Mouse (Mus musculus) mature B cell (primary cell): ENCODE results near the gene Grtp1.

Source experiments
- in situ Hi-C: fragments of 300-500 bp; cut with MboI; formaldehyde crosslinking; loops from 2 replicates; pipeline ENCODE4 v1.14.3; 2019

Grtp1 gene

DNA sequence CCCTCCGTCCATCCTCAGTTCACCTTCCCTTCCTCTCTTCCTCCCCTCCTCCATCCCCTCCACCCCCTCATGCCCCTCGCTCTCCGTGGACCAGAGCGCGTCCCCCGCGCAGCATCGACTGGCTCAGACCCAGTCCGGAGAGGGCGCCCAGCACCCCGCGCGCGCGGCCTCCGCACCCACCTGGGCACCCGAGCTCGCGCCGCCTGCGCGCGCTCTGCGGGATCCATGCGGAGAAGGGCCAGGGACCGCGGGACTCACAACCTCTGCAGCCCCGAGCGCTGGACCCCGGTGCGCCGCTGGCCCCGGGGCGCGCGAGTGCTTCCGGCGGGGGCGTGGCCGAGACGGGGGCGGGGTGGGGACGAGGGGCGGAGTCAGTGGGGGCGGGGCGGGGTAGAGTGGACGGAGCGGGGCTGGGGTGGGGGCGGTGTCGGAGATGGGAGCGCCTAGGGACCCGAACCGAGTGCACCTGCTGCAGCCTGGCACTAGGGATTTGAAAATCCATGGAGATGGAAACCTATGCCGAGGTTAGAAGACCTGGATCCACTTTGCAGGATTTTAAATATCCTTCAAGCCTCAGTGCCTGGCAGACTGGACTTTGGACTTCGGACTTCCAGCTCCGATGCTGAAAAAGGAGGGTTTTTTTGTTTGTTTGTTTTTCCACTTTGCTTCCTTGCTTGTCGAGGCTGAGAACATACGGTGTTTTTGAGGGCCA lies at the start of gene Grtp1:
Gene Grtp1 (minus strand): TSS at position 320 of the 712 bp plus-strand sequence.
- in situ Hi-C loops: no loop called here

DNA sequence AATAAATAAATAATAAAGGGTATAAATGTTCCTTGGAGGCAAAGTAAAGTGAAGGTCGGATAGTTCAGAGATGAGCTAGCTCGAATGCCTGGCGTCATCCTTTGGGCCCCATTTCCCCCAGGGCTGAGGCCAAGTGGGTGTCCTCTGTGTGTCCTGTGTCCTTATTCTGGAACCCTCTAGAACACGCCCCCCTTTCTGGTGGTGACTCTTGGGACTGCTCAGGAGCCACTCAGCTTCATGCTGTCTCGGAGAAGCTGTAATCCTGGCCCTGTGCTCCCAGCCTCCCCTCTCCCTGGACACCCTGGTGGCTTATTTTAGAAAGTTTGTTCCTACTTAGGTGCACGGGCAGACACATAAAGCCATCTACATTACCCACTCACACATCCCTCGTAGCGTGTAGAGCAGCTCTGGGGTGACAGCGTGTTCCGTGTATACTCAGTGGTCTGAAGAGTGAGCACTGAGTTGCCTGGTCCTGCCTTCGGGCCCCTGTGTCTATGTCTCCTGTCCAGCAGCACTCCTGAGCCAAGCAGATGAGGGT lies 44.0 kb upstream of the Grtp1 start:
- in situ Hi-C loops: no loop called here

- in situ Hi-C loops: no loop called here
Measured at GRCm38 (mm10) chr8:13242985-13243870, 42.8 kb upstream of the Grtp1 start.

GRCm38 (mm10) chr8:13240691-13241090 lies 40.3 kb upstream of the Grtp1 start:
- in situ Hi-C loops: no loop called here

DNA sequence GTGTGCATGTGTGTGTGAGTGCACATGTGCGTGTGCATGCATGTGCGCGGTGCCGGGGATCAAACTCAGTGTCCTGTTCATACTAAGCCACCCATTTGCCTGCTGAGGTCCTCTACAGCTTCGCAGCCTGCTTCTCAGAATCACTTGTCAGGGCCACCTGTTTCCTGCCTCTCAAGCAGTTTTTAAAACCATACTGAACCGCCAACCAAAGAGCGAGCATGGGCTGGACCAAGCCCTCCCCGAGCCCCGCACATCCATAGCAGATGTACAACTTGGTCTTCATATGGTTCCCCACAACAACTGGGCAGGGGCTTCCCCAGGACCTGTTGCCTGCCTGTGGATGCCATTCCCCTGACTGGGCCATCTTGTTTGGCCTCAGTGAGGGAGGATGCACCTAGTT lies 39.6 kb upstream of the Grtp1 start:
- in situ Hi-C loops: no loop called here

DNA sequence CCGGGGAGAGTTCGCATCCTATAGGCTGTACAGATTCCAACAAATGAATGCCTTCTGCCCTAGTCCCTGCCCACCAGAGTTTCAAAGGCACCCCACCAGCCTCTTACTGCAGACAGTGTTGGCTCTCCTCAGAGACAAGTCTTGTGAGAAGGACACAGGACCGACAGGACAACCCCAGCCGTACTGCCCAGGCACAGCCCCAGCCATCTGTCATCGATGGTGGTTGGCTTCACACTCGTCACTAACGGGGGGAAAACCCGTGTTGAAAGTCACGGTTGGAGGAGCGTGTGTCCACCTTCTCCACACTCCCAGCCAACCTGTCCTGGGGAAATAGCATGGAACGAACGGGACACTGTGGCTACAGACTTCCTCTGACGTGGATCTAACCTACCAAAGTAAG lies 34.4 kb upstream of the Grtp1 start:
- in situ Hi-C loops: no loop called here

DNA sequence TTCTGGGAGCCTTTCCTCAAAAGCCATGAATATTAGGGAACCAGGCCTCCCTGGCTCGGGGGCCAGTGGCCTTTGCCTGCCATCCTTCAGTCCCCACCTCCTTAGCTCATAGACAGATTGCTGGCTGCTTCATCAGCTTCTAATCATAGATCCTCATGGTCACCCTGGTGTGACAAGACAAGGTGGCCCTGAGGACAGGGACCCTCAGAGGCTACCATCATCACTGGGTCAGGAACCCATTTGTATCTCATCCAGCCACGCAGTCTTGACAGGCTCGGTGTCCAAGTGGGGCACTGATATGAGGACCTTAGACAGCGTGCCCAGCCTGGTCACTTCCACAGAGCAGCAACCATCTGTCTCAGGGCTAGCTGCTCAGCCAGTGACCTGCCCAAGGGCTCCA lies 30.1 kb upstream of the Grtp1 start:
- in situ Hi-C loops: no loop called here

GRCm38 (mm10) chr8:13229802-13230201 lies 29.4 kb upstream of the Grtp1 start:
- in situ Hi-C loops: no loop called here

- in situ Hi-C loops: no loop called here
Measured at GRCm38 (mm10) chr8:13228923-13229610, 28.6 kb upstream of the Grtp1 start.

- in situ Hi-C loops: no loop called here
Measured at GRCm38 (mm10) chr8:13227184-13227583, 26.8 kb upstream of the Grtp1 start.

GRCm38 (mm10) chr8:13226288-13226687 lies 25.9 kb upstream of the Grtp1 start:
- in situ Hi-C loops: no loop called here

- in situ Hi-C loops: no loop called here
Measured at GRCm38 (mm10) chr8:13224426-13224825, 24.0 kb upstream of the Grtp1 start.

DNA sequence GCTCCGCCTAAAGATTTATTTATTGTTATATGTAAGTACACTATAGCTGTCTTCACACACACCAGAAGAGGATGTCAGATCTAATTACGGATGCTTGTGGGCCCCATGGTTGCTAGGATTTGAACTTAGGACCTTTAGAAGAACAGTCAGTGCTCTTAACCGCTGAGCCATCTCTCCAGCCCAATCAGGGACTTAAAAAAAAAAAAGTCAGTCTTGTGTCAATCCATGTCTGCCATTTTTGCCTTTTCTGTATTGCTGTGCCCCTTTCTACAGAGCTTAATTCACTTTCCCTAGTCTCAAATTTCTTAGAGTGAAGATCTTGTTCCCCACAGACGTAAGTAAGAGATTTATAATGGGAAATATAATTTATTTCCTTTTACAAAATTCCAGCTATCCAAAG lies 18.0 kb upstream of the Grtp1 start:
- in situ Hi-C loops: no loop called here

- in situ Hi-C loops: no loop called here
Measured at GRCm38 (mm10) chr8:13217986-13218385, 17.6 kb upstream of the Grtp1 start.

DNA sequence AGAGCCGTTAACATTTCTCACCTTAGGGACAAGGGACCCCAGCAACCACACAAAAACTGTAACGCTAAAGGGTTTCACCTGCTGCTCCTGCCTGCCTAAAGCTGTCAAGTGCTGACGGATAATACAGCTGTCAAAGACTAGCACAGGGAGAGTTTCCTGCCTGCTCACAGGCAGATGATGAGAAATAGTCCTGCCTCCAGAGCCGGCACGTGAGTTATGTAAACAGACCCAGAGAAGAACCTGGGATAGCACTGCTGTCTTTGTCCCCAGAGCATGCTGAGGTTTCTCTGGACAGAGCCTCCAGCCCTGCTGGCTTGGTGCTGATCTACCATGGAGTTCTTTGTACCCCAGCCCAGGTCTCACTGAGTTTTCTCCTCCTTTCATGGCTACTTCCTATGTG lies 16.7 kb upstream of the Grtp1 start:
- in situ Hi-C loops: no loop called here

- in situ Hi-C loops: no loop called here
Measured at GRCm38 (mm10) chr8:13216386-13216785, 16.0 kb upstream of the Grtp1 start.

DNA sequence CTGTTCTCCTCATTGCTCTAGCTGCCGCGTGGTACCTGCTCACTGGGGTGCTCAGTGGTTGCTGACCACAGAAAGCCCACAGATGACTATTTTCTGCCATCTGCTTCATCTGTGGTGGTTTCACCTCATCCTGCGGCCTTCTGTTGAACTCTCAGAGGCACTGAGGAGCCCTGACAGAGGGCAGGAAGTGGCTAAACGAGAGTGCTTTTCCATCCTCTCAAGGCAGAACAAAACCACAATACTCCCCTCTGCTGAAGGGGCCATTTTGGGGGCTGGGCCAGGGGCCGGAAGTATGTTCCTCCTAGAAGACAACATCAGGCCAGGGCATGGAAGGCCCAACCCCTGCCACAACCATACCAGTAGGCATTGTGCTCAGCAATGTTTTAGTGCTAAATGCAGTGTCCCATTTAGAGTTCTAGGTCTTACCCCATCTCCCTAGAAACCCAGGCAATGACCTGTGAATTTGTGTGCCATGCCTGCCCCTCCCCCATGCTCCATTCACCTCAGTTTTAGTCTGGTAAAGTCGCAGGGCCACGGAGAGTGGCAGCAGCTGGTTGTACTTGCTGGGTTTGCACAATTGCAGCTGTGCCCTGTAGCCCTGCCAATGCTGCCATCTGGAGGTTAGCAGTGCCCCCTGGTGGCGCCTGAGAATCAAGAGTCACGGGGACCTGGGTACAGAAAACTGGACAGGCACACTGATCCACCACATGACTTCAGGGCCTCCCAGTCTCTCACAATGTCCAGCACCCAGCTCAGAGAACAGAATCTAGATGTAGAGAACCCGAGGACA lies 13.3 kb upstream of the Grtp1 start:
- in situ Hi-C loops: no loop called here

DNA sequence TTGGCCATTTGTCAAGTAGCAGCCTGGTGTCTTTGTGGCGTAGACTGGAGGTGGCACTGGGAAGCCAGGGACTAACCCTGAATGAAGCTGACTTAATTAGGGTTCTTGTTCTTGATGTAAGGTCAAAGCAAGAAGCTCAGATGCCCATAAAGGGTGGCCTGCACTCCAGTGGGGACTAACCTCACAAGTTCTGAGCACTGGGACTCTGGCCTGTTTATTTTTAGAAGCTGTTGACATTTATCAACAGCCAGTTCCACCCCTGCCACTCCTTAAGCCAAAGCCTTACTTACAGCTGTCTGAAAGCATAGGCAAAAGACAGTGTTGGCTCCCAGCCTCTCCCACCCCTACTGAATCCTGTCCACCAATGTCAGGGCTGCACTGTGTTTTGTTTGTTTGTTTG lies 9.3 kb upstream of the Grtp1 start:
- in situ Hi-C loops: no loop called here

DNA sequence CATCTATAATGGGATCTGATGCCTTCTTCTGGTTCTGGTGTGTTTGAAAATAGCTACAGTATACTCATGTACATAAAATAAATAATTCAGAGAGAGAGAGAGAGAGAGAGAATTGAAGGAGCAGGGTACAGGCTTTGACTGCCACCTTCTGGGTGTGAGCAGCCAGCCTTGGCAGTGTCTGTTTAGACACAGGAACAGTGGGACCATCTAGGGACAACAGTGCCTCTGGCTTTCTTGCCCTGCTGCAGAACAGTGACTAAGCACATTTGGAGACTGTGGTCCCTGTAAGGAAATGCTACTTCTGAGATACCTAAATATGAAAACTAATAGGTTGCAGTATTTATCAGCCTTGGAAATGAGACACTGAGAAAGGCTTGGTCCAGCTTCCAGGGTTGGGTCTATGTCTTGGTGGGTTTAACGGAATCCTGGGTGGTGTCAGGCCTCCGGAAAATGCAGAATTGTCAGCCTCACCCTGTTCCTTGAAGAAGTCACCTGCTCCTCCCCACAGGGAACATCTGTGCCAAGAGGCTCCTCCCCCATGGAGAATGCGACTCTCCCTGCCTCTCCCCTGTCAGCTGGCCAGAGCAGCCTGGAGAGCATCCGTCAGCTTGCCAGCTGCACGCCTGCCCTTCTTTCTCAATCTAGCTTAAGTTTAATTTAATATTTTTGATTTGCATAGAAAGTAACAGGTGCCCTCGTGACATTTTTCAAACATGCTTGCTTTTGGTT lies 8.4 kb upstream of the Grtp1 start:
- in situ Hi-C loops: no loop called here

DNA sequence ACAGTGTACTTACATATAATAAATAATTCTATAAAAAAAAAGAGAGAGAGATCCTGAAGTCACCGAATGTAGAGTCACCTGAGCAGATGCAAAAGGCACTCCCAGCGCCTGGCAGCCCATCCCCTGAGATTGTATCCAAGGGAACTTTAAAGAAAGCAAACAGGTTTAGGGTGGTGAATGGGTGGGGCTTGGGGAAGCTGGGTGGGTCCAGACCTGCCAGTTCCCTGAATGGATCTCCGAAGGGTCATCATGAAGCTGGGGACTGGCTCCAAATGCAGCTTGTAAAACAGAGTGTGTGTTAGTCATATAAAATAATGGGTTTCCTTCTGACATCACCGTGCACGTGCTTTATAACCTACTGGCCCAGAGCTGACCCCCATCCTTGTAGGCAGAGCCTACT lies 5.9 kb upstream of the Grtp1 start:
- in situ Hi-C loops: no loop called here

DNA sequence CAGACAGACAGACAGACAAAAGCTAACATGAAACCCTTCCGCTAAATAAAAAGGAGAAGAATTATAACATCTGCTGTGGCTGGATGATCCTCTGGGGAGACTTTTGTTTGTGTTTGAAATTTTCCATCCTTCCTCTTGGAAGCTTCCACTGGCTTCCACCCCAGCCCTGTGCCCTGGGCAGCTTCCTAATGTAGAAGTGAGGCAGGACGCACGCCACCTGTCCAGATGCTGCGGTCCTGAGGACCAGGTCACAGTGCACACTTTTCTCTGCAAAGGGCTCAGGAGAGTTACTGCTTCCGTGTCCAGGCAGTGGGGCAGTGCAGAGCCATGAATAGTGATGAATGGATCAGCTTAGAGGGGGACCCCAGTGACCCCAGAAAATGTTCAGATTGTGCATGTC lies 4.9 kb upstream of the Grtp1 start:
- in situ Hi-C loops: no loop called here
